Mouse (Mus musculus) thymus, adult 2 months (tissue): ENCODE results near the gene Mab21l2.

Experiments used
- CTCF ChIP-seq: fragments of 200-500 bp; IDR thresholded peaks from 2 replicates; pipeline ENCODE4 v1.5.1; 2012; ENCODE audit warnings: mild to moderate bottlenecking, control low read depth, low read length, moderate library complexity, borderline replicate concordance; ENCODE audit not compliant: control insufficient read depth, poor library complexity, insufficient read depth; ENCODE audit errors: extremely low read depth
- POLR2A ChIP-seq: fragments of 200-500 bp; IDR thresholded peaks from 2 replicates; pipeline ENCODE4 v1.6.1; 2012; ENCODE audit warnings: mild to moderate bottlenecking, low read length, control low read depth, moderate library complexity; ENCODE audit not compliant: control insufficient read depth, poor library complexity, insufficient read depth; ENCODE audit errors: extremely low read depth

GRCm38 (mm10) chr3:86545945-86546344, 2.5 kb downstream of the Mab21l2 start:
- no peak for TF ChIP-seq POLR2A
- no peak for TF ChIP-seq CTCF
